Mouse (Mus musculus) forebrain, embryonic 12.5 days (tissue): Measurements from ENCODE around the gene Kazn. TPM values are rescaled to one million over a fixed set of nuclear protein-coding genes. Genes with fewer than 3 reads are reported as not detected.

Experiments used
- polyA plus RNA-seq: library from polyadenylated mRNA; unstranded; fragments of >200 nt; fragmentation: Nextera tagmentation; extraction: Ambion mirVana; gene quantifications from 2 replicates; pipeline ENCODE4 v1.2.1, GENCODE M21; 2016

The Kazn gene
- polyA plus RNA-seq, 1 experiment from 2014 or later = 22.2 TPM

Other genes starting within 250 kb of the Kazn start
- gene Fhad1, start 224.3 kb downstream of the Kazn start, polyA plus RNA-seq = 1.1 and 1.6 TPM in 2 replicates
- 4.8 and 6.0 TPM in 2 replicates for gene Tmem51, start 155.1 kb downstream of the Kazn start, polyA plus RNA-seq